Mouse (Mus musculus): ENCODE results near the gene Ssbp2.

Gene Ssbp2

GRCm38 (mm10) chr13:91459896-91460620, at the start of gene Ssbp2:
TSS of gene Ssbp2 (plus strand) at chr13:91460283.
- DNase-seq (ENCODE audit: low spot score in 2 of 2), result no peak

DNA sequence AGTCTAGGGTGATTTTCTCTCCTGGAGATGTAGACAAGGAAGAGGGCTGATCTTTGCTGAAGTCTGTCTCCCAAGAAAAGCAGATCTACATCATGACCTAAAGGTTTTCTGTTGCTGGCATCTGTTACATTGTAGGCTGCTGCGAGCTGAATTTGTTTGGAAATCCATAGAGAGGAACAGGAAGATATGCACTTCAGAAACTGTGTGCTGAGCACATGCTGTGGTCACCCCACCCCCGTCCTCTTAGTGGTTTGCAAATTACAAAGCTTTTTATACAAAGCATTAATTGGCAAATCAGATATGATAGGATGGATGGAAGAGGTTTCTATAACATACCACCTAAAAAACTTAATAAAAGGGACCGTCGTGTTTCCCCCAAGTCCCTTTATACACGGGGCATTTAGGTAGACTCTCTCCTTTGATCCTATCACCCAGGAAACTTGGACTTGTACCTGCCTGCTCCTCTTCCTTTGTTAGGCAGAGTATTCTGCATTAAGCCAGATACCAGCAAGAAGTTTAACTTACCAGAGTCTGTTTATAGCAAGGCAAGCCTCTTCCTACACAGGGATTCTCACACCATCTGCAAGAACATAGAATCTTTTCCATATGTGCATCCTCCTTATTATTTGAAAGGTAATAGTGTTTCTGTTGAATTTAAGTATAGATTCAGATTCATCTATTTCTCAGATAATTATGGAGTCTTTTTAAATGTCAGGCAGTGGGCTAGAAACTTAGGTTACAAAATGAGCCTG, 46.2 kb upstream of the Ssbp2 start:
- DNase-seq (ENCODE audit: low spot score in 2 of 2), result no peak

- no peak for DNase-seq (ENCODE audit: low spot score in 2 of 2)
Observed at GRCm38 (mm10) chr13:91415896-91416295, 44.2 kb upstream of the Ssbp2 start.

- no peak for DNase-seq (ENCODE audit: low spot score in 2 of 2)
Observed at GRCm38 (mm10) chr13:91416698-91417097, 43.4 kb upstream of the Ssbp2 start.

- no peak for DNase-seq (ENCODE audit: low spot score in 2 of 2)
Observed at GRCm38 (mm10) chr13:91421387-91421949, 38.6 kb upstream of the Ssbp2 start.

DNA sequence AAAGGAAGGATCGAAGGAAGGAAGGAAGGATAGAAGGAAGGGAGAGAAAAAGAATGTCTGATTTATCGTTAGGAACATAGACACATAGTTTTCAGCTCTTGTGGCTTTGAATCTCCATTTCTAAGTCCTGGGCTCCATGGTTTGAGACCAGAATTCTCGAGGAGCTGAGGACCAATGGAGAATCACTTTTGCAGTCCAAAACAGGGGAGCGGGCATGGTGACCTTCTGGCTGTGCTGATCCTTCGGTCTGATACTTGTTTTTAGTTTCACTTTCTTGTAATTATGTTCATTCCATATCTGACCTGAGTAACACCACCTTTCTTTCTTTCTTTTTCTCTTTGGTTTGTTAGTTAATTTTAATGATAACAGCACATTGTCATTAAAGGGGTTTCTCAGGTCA, 29.2 kb upstream of the Ssbp2 start:
- no peak for DNase-seq (ENCODE audit: low spot score in 2 of 2)

- no peak for DNase-seq (ENCODE audit: low spot score in 2 of 2)
Observed at GRCm38 (mm10) chr13:91431392-91432355, 28.4 kb upstream of the Ssbp2 start.

DNA sequence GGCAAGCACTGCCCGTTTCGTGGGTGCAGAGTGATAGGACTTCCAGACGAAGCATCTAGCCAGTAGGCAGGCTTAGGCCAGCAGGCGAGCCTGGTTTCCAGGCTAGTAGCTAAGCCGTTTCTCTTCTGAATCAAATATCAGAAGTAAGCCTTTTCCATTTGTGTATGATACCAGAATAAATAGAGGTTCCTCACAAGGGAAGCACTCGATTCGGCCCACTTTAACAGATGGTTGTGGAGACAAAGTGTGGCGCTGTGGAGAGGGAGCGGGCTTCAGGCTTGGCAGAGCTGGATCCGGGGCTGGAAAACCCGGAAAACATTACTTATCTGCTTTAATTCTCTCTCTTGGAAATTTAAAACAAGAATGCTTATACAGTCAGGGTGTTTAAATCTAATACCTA, 27.1 kb upstream of the Ssbp2 start:
- DNase-seq (ENCODE audit: low spot score in 2 of 2), result no peak

- no peak for DNase-seq (ENCODE audit: low spot score in 2 of 2)
Observed at GRCm38 (mm10) chr13:91437931-91438330, 22.2 kb upstream of the Ssbp2 start.

GRCm38 (mm10) chr13:91441476-91441875, 18.6 kb upstream of the Ssbp2 start:
- DNase-seq (ENCODE audit: low spot score in 2 of 2), result peak; percentile 14 to 16

DNA sequence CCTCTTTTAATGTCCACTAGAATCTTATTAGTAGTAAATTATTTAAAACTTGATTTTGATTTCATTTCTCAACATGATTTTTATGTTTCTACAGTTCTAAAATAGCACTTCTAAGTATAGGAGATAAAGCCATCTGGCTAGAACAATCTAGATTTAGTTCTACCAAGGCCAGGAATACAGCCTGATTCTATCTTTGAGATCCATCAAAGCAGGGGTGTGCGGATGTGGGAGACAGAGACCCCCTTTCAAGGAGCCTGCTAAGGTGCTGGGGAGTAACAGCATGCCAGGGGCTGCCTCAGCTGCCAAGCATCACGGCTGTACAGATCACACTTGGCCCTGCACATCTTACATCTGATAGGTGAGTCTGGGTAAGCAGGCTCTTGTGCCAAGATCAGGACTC, 13.4 kb upstream of the Ssbp2 start:
- DNase-seq (ENCODE audit: low spot score in 2 of 2), result no peak

DNA sequence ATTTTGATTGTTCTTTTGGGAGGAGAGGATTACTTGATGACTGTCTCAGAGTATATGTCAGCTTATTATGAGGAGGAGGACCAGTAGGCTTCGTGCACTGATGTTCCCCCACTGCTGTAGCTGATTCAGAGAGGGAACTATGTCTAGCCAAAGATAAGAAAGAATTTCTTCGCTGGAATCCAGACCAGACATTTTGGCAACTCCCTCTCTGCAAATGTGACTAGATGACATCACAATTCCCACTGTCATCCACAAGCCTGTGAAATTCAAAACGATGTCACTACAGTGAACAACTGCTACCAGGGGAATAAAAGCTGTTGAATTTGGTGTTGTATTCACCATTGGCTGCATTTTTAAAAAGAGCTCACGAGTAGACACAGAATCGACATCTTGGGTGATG, 11.1 kb upstream of the Ssbp2 start:
- DNase-seq (ENCODE audit: low spot score in 2 of 2), result no peak

GRCm38 (mm10) chr13:91451405-91452166, 8.5 kb upstream of the Ssbp2 start:
- peak; percentile 10 to 28 for DNase-seq (ENCODE audit: low spot score in 2 of 2)

- DNase-seq (ENCODE audit: low spot score in 2 of 2), result no peak
Observed at GRCm38 (mm10) chr13:91452269-91452668, 7.8 kb upstream of the Ssbp2 start.

DNA sequence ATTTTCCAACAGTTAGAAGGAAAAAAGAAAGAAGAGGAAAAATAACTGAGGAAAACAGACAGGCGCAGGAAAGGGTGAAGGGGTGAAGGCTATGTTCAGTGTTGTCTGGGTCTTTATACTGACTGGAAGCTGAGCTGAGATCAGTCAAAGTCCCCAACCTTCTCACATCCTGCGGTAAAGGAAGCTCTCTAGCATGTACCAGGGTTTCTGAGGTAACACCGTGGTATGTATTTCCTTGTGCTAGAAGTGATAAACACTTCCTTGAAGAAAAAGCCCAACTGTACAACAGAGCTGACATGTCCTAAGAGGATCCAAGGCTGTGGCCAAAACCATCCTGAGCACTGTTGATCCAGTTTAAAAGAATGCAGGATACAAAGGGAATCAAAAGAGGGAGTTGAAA, 6.8 kb upstream of the Ssbp2 start:
- peak in 1 of 2 experiments; percentile 14 for DNase-seq (ENCODE audit: low spot score in 2 of 2)

GRCm38 (mm10) chr13:91456041-91456440, 4.0 kb upstream of the Ssbp2 start:
- DNase-seq (ENCODE audit: low spot score in 2 of 2), result no peak

DNA sequence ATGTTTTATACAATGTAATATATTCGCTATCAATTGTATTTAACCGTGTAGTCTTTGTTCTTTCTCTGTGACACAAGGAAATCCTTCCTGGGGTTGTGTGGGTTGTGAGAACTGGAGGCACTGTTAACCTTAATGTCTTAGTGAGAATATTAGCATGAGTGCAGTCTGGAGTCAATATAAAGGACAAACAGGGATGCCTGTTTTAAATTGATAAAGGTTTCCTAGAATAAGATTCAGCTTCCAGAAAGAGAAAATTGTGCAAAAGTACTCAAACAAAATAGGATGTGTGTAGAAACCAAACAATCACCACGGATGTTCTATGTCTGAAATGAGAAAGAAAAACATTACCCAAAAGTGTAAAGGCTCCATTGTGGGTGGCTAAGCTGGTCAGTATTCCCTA, 3.3 kb upstream of the Ssbp2 start:
- no peak for DNase-seq (ENCODE audit: low spot score in 2 of 2)

- DNase-seq (ENCODE audit: low spot score in 2 of 2), result no peak
Observed at GRCm38 (mm10) chr13:91457974-91458373, 2.1 kb upstream of the Ssbp2 start.

- DNase-seq (ENCODE audit: low spot score in 2 of 2), result no peak
Observed at GRCm38 (mm10) chr13:91459489-91459888, 594 bp upstream of the Ssbp2 start.

DNA sequence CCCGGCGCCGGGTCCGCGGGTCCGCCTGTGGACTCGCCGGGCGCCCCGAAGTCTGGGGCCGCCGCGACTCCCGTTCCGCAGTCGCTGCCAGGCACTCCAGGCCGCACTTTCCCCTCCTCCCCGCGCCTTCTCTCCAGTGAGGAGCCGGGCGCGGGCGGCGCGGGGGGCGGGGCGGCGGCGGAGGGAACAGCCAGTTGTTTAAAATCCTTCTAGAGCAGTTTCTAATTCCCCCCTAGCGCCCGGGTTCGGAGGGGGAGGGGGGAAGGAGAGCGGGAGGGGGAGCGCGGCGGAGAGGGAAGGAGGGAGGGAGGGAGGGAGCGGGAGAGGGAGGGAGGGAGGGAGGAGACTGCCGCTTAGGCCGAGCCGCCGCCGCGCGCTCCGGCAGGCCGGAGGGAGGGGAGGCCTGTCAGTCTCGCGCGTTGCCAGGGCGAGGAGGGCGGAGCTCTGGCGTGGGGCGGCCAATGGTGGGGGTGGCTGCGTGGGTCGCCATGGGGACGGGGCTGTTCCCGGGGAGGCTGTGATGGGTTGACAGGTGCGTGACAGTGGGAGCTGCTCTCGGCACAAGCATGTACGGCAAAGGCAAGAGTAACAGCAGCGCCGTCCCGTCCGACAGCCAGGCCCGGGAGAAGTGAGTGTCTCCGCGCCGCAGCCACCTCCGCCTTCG, 670 bp downstream of the Ssbp2 start:
- DNase-seq (ENCODE audit: low spot score in 2 of 2), result peak; percentile 99 to 100
